Mouse (Mus musculus): Measurements from ENCODE around the gene Gm15557. TPM values are rescaled to one million over a fixed set of nuclear protein-coding genes. Genes with fewer than 3 reads are reported as not detected.
"Not testable (repeated sequence)": the region's sequence is repeated elsewhere in the genome, so short reads cannot be mapped to it uniquely, and the experiment has no call there.

Gene Gm15557
- polyA plus RNA-seq (2015; fragmentation: Nextera tagmentation; extraction: Ambion mirVana) = 0.16 TPM in 1 of 2 replicates, not detected in the other

- ATAC-seq (ENCODE audit: low FRiP score) = no peak
- no peak within 1 kb of the TSS for H3K4me2 ChIP-seq
- no peak within 1 kb of the TSS for H3K9ac ChIP-seq
- no peak within 1 kb of the TSS for H3K27ac ChIP-seq
- whole genome bisulfite sequencing = 86% methylated on average over 3 of the region's 3 CpGs
- no peak within 1 kb of the TSS for H3K4me3 ChIP-seq
- peaks cover 10% of the 10 kb centered on the region; the same call in 1 of the 2 replicates for H3K27me3 ChIP-seq
- H3K36me3 ChIP-seq = no peaks in the 10 kb centered on the region
- no peaks in the 10 kb centered on the region for H3K9me3 ChIP-seq
- peaks cover 23% of the 10 kb centered on the region for H3K4me1 ChIP-seq (replicated peaks)
These were observed at the start of gene Gm15557 for GRCm38 (mm10) chr2:155940681-155941080. Gm15557 (plus strand) TSS chr2:155940728.

- no peaks in the 10 kb centered on the region for H3K27me3 ChIP-seq
- no peak overlapping the region for H3K27ac ChIP-seq
- no peak overlapping the region for H3K4me2 ChIP-seq
- peaks cover 57% of the 10 kb centered on the region for H3K36me3 ChIP-seq
- H3K4me1 ChIP-seq (replicated peaks) = no peaks in the 10 kb centered on the region
- no peak for ATAC-seq (ENCODE audit: low FRiP score)
- WGBS = 90% methylated on average over 13 of the region's 13 CpGs
- H3K9ac ChIP-seq = no peak overlapping the region
- no peak overlapping the region for H3K4me3 ChIP-seq
- H3K9me3 ChIP-seq = no peaks in the 10 kb centered on the region
These were observed 46.1 kb upstream of the Gm15557 start for GRCm38 (mm10) chr2:155894307-155895045.

DNA sequence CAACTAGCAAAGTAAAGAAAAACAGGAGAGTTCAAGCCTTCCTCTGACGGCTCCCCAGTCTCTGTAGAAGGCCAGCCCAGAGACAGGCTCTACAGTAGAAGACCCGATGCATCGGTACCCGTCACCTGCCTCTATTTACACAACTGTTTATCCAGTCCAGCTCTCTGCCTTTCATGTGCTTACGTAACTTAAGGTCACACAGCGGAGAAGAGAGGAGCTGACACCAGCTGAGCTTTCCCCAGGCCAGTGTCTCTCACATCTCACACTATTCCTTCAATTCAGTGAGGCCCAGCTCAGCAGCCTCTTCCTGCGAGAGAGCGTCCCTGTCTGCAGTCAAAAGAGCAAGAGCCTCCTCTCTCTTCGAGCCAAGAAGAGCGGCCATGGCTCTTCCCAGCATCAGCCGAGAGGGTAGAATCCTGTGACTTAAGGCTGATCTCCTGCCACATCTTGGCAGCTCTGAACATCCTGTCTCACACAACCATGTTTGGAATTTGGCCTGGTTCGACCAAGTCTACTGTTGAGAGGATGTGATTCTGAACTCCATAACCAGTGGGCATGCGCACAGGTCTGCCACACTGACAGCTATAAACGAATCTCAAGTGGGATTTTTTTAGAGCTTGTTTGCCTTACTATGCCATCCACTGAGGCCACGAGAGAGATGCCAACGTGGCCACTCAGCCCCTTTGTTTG, 45.3 kb upstream of the Gm15557 start:
- H3K4me3 ChIP-seq = no peak overlapping the region
- ATAC-seq (ENCODE audit: low FRiP score) = no peak
- no peaks in the 10 kb centered on the region for H3K4me1 ChIP-seq (replicated peaks)
- H3K4me2 ChIP-seq = no peak overlapping the region
- H3K9ac ChIP-seq = no peak overlapping the region
- peaks cover 64% of the 10 kb centered on the region for H3K36me3 ChIP-seq
- no peaks in the 10 kb centered on the region for H3K9me3 ChIP-seq
- H3K27me3 ChIP-seq = no peaks in the 10 kb centered on the region
- no peak overlapping the region for H3K27ac ChIP-seq
- 88% methylated on average over 16 of the region's 16 CpGs for WGBS

DNA sequence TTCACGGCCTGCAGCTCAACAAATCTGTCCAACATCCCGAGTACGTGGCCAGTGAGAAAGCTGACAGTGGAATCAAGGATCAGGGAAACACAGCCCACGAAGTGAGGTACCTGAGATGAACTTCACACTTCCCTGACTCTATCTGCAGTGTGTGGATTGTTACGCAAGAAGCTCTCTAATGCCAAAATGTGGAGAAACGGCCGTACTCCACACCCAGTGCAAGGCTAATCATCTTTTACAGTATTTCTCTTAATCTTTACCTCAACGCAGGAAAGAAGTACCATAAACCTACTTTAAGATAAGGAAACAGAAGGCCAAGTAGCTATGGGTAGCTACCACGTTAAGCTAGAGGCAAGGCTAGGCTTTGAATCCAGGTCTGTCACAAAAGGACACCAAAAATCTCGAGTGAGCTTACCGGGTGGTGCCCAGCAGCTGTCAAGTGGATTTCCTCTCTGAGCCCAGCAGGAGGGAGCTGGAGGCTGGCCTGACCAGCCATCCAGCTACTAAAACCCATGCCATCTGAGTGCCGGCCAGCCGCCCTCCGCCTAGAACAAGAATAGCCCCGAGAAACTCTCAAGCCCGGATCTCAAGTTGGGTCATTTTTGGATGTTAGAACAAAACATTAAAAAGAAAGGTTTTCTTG, 37.4 kb upstream of the Gm15557 start:
- 91% methylated on average over 16 of the region's 16 CpGs for WGBS
- Histone ChIP-seq H3K9me3 (no peaks in the 10 kb centered on the region), H3K27me3 (no peaks in the 10 kb centered on the region), H3K4me3 (no peak overlapping the region), H3K36me3 (peaks cover 36% of the 10 kb centered on the region), H3K27ac (no peak overlapping the region), H3K4me1 (replicated peaks) (no peaks in the 10 kb centered on the region), H3K4me2 (no peak overlapping the region), H3K9ac (no peak overlapping the region)
- no peak for ATAC-seq (ENCODE audit: low FRiP score)

DNA sequence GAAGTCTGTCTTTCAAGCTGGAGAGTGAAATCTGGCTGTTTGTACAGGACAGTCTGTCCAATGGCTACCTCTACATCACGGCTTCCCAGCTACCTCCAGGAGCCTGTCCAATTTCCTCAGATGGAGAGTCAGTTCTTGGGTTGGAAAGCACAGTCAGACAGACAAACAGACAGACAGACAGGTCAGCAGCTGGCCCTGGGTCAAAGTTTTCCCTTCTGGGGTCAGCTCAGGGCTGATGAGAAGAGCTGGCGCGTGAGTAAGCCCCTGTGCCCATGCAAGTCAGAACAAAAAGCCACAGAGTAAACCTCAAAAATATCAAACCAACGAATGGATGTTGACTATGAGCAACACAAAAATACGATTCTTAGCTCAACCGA, 36.9 kb upstream of the Gm15557 start:
- Histone ChIP-seq H3K27ac (no peak overlapping the region), H3K27me3 (no peaks in the 10 kb centered on the region), H3K9ac (no peak overlapping the region), H3K4me3 (no peak overlapping the region), H3K36me3 (peaks cover 36% of the 10 kb centered on the region), H3K9me3 (no peaks in the 10 kb centered on the region), H3K4me1 (replicated peaks) (no peaks in the 10 kb centered on the region), H3K4me2 (no peak overlapping the region)
- 95% methylated on average over 6 of the region's 6 CpGs for WGBS
- no peak for ATAC-seq (ENCODE audit: low FRiP score)

- WGBS = 89% methylated on average over 6 of the region's 6 CpGs
- no peak for ATAC-seq (ENCODE audit: low FRiP score)
These were observed 25.8 kb upstream of the Gm15557 start for GRCm38 (mm10) chr2:155914684-155915083.

DNA sequence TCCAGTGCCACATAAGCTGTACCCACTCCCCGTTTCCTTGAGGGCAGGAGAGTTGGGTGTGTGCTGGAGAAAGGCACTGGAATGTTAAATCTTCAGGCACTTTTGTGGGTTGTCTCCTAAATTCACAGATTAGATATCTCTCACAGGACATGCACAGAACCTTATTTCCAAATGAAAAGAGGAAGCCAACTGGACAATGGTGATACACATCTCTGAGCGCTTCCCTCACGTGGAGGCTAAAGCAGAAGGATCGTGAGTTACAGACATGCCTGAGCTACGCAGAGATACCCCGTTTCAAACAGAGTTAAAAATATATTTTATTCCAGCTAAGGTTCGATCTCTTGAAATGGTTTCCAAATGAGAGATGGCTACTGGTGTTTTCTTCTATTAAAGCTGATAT, 17.4 kb upstream of the Gm15557 start:
- Histone ChIP-seq H3K36me3 (peaks cover 27% of the 10 kb centered on the region), H3K27me3 (no peaks in the 10 kb centered on the region), H3K27ac (no peak overlapping the region), H3K4me1 (replicated peaks) (no peaks in the 10 kb centered on the region), H3K9ac (no peak overlapping the region), H3K4me2 (no peak overlapping the region), H3K4me3 (no peak overlapping the region), H3K9me3 (no peaks in the 10 kb centered on the region)
- ATAC-seq (ENCODE audit: low FRiP score) = no peak
- WGBS = 97% methylated on average over 7 of the region's 7 CpGs

More at GRCm38 (mm10) chr2:155914684-155915083, 25.8 kb upstream of the Gm15557 start:
- Histone ChIP-seq H3K27me3 (no peaks in the 10 kb centered on the region), H3K4me2 (no peak overlapping the region), H3K27ac (no peak overlapping the region), H3K9ac (no peak overlapping the region), H3K9me3 (no peaks in the 10 kb centered on the region), H3K4me1 (replicated peaks) (no peaks in the 10 kb centered on the region), H3K36me3 (peaks cover 69% of the 10 kb centered on the region), H3K4me3 (no peak overlapping the region)

DNA sequence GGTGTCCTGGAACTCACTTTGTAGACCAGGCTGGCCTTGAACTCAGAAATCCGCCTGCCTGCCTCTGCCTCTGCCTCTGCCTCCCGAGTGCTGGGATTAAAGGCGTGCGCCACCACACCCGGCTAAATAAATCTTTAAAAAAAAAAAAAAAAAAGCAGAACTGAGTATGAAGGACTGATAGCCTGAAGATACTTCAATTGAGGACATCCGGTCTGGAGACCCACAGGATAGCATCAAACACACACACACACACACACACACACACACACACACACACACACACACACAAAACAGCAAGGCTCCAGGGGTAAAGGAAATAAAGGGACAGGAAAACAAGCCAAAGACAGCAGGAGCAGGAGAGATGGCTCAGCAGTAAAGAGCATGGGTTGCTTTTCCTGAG, 15.3 kb upstream of the Gm15557 start:
- not testable (repeated sequence) for H3K9me3 ChIP-seq; H3K4me2 ChIP-seq; H3K9ac ChIP-seq; H3K4me3 ChIP-seq; H3K4me1 ChIP-seq (replicated peaks); ATAC-seq (ENCODE audit: low FRiP score); H3K27me3 ChIP-seq; H3K27ac ChIP-seq
- H3K36me3 ChIP-seq = peaks cover 14% of the 10 kb centered on the region
- WGBS = 94% methylated on average over 6 of the region's 6 CpGs

DNA sequence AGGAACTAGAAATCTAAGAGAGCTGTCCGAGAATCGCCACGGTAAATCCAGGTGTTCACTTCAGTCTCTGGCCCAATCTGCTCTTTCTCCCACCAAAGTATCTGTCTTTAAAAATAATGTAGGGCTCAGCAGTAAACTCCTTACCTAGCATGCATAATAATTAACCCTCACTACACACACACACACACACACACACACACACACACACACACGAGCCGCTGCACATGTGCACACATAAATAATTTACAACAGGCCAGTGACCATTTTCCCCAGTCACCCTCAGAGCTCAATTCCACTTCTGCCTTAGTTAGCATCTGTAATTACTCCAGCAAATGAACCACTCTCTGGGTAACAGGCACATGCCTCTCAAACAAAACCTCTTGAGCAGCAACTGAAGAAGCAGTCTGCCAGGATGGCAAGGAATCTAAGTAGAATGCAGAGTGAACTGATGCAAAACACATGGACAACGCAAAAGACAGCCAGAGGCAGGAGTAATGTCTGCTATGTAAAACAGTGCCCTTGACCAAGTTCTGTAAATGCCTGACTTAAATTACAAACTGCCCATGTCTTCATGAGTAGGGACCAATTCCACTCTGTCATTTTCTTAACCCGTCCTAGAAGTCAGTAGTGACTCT, 11.7 kb upstream of the Gm15557 start:
- H3K9me3 ChIP-seq = no peaks in the 10 kb centered on the region
- peaks cover 3% of the 10 kb centered on the region; the same call in 1 of the 2 replicates for H3K27me3 ChIP-seq
- peaks cover 3% of the 10 kb centered on the region; the same call in 1 of the 2 replicates for H3K36me3 ChIP-seq
- peak overlapping the region; percentile 76 for H3K9ac ChIP-seq
- H3K4me1 ChIP-seq (replicated peaks) = peaks cover 16% of the 10 kb centered on the region
- peak overlapping the region; percentile 71 for H3K4me3 ChIP-seq
- no peak for ATAC-seq (ENCODE audit: low FRiP score)
- no peak overlapping the region for H3K27ac ChIP-seq
- WGBS = 82% methylated on average over 7 of the region's 7 CpGs
- peak overlapping the region; percentile 71 for H3K4me2 ChIP-seq

GRCm38 (mm10) chr2:155929531-155930442, 10.7 kb upstream of the Gm15557 start, which contains the start of gene Uqcc1:
Uqcc1 (minus strand) TSS chr2:155930310.
- Histone ChIP-seq H3K36me3 (no peaks in the 10 kb centered on the region; the same call in 1 of the 2 replicates), H3K4me2 (peak within 1 kb of the TSS; percentile 71), H3K9ac (peak within 1 kb of the TSS; percentile 76), H3K4me1 (replicated peaks) (peaks cover 16% of the 10 kb centered on the region), H3K27ac (peak within 1 kb of the TSS; percentile 92), H3K9me3 (no peaks in the 10 kb centered on the region), H3K27me3 (peaks cover 8% of the 10 kb centered on the region; the same call in 1 of the 2 replicates), H3K4me3 (peak within 1 kb of the TSS; percentile 71)
- ATAC-seq (ENCODE audit: low FRiP score) = peak; percentile 98
- WGBS = under 1% methylated on average over 38 of the region's 38 CpGs

- no peak for ATAC-seq (ENCODE audit: low FRiP score)
- Histone ChIP-seq H3K4me1 (replicated peaks) (peaks cover 21% of the 10 kb centered on the region), H3K27ac (no peak overlapping the region), H3K27me3 (peaks cover 10% of the 10 kb centered on the region; the same call in 1 of the 2 replicates), H3K36me3 (no peaks in the 10 kb centered on the region), H3K4me3 (no peak overlapping the region), H3K9me3 (no peaks in the 10 kb centered on the region), H3K4me2 (no peak overlapping the region), H3K9ac (no peak overlapping the region)
- 75% methylated on average over 7 of the region's 7 CpGs for WGBS
These were observed 515 bp upstream of the Gm15557 start for GRCm38 (mm10) chr2:155939897-155940529.

All from hindbrain, embryonic 13.5 days (tissue).